Mouse (Mus musculus): Measurements from ENCODE around the gene Camsap3. TPM values are rescaled to one million over a fixed set of nuclear protein-coding genes. Genes with fewer than 3 reads are reported as not detected.

Camsap3 gene
- total and polyA plus RNA-seq, 3 experiments = not detected

DNA sequence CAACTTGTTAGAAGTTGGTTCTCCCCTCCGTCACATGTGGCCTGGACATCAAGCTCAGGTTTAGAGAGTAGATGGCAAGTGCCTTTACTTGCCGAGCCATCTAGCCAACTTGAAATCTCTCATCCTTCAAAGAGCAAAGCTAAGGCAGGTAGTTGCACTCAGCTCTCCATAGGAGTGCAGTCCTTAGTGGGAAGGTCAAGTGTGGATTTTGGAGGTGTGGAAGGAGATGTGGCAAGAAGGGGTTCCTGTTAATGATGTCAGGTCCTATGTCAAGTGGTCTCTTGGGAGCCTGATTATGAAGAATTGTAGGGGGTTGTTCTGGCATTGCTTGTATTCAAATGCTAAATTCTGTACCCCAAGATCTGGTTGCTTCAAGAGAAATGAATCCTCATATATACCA lies 7.4 kb downstream of the Camsap3 start:
- DNase-seq (ENCODE audit: low spot score) (no peak), ATAC-seq (ENCODE audit: extremely low read depth, insufficient number of reproducible peaks, low FRiP score, poor library complexity, severe bottlenecking) (no peak)
- TF ChIP-seq GATA2 (IDR thresholded peaks at IDR 0.05; ENCODE audit: borderline replicate concordance, low read depth, low read length) (no peak), TAL1 (conservative IDR thresholded peaks at IDR 0.05; ENCODE audit: low read depth, low read length) (no peak), GATA1 (IDR thresholded peaks at IDR 0.05; ENCODE audit: borderline replicate concordance, low read length) (no peak), POLR2AphosphoS5 (IDR thresholded peaks at IDR 0.05; ENCODE audit: insufficient replicate concordance, low read depth, low read length) (no peak), CTCF (IDR thresholded peaks at IDR 0.05; ENCODE audit: low read depth, low read length) (no peak)
- Histone ChIP-seq H3K9me3 (replicated peaks) (no peaks in the 10 kb centered on the region), H3K4me1 (ENCODE audit: insufficient read depth, low read depth, low read length) (peaks cover 19% of the 10 kb centered on the region), H3K27me3 (ENCODE audit: insufficient read depth, low read length) (peaks cover 21% of the 10 kb centered on the region), H3K36me3 (replicated peaks) (no peaks in the 10 kb centered on the region), H3K4me3 (ENCODE audit: low read depth, low read length) (no peak overlapping the region)

DNA sequence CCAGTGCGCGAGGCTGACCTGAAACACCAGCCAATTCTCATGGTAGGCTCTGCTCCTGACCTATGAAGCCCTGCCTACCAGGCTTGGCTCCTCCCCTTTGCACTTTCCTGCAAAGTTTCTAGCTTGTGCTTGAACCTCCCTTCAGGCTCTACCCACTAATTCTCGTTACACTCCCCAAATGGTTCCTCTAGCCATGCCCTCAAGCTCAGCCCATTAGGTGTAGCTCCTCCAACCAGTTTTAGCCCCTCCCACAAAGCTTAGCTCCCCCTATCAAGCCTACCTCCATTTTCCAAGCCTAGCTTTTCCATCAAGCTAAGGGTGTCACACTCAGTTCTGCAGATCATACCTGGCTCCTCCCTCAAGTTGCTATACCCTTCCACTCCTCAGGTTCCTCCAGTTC lies 11.0 kb downstream of the Camsap3 start:
- ATAC-seq (ENCODE audit: extremely low read depth, insufficient number of reproducible peaks, low FRiP score, poor library complexity, severe bottlenecking) (no peak), DNase-seq (ENCODE audit: low spot score) (no peak)
- no peaks in the 10 kb centered on the region for H3K9me3 ChIP-seq (replicated peaks)
- no peak for TF ChIP-seq GATA2 (IDR thresholded peaks at IDR 0.05; ENCODE audit: borderline replicate concordance, low read depth, low read length)
- no peak for TF ChIP-seq CTCF (IDR thresholded peaks at IDR 0.05; ENCODE audit: low read depth, low read length)
- TF ChIP-seq GATA1 (IDR thresholded peaks at IDR 0.05; ENCODE audit: borderline replicate concordance, low read length) = no peak
- TF ChIP-seq POLR2AphosphoS5 (IDR thresholded peaks at IDR 0.05; ENCODE audit: insufficient replicate concordance, low read depth, low read length) = no peak
- no peak for TF ChIP-seq TAL1 (conservative IDR thresholded peaks at IDR 0.05; ENCODE audit: low read depth, low read length)
- peaks cover 33% of the 10 kb centered on the region for H3K27me3 ChIP-seq (ENCODE audit: insufficient read depth, low read length)
- peaks cover 19% of the 10 kb centered on the region for H3K4me1 ChIP-seq (ENCODE audit: insufficient read depth, low read depth, low read length)
- no peak overlapping the region for H3K4me3 ChIP-seq (ENCODE audit: low read depth, low read length)
- no peaks in the 10 kb centered on the region for H3K36me3 ChIP-seq (replicated peaks)

DNA sequence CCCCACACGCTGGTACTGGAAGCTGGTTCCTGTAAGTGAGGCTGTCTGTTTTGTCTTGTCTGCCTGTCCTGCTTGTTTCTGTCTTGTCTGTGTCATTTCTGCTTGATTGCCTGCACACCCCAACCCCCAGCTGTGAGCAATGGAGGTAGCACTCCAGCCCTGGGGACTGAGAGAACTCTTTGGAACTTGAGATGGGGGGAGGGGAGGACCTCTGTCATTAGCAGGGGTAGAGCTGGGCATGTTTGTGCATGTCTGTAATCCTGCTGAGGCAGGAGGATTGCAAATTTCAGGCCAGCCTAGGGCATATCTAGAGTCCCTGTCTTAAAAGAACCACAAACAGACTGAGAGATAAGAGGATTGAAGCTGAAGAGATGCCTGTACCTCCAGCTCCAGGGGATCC lies 12.1 kb downstream of the Camsap3 start:
- DNase-seq (ENCODE audit: low spot score) = no peak
- peaks cover 19% of the 10 kb centered on the region for H3K4me1 ChIP-seq (ENCODE audit: insufficient read depth, low read depth, low read length)
- no peak for TF ChIP-seq CTCF (IDR thresholded peaks at IDR 0.05; ENCODE audit: low read depth, low read length)
- TF ChIP-seq TAL1 (conservative IDR thresholded peaks at IDR 0.05; ENCODE audit: low read depth, low read length) = no peak
- no peak for TF ChIP-seq GATA2 (IDR thresholded peaks at IDR 0.05; ENCODE audit: borderline replicate concordance, low read depth, low read length)
- no peak for TF ChIP-seq GATA1 (IDR thresholded peaks at IDR 0.05; ENCODE audit: borderline replicate concordance, low read length)
- TF ChIP-seq POLR2AphosphoS5 (IDR thresholded peaks at IDR 0.05; ENCODE audit: insufficient replicate concordance, low read depth, low read length) = no peak

DNA sequence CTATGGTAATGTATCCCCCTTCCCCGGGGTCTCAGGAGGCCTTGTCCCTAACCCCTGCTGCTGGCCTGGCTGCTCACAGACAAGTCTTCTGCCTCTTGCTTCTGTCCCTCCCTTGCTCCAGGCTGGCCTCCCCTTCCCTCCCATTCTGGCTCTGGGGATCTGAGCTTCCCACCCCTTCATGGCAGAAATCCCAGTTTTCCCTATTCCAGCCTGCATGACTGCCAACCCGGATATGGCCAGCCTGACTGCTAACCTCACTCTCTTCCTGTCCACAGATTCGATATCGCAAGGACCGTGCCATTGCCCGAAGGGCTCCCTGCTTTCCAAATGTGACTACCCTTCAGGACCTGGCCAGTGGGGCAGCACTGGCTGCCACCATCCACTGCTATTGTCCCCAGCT lies 13.3 kb downstream of the Camsap3 start:
- H3K27me3 ChIP-seq (ENCODE audit: insufficient read depth, low read length) = peaks cover 42% of the 10 kb centered on the region
- H3K4me3 ChIP-seq (ENCODE audit: low read depth, low read length) = no peak overlapping the region
- H3K9me3 ChIP-seq (replicated peaks) = no peaks in the 10 kb centered on the region
- TF ChIP-seq GATA1 (IDR thresholded peaks at IDR 0.05; ENCODE audit: borderline replicate concordance, low read length) (no peak), GATA2 (IDR thresholded peaks at IDR 0.05; ENCODE audit: borderline replicate concordance, low read depth, low read length) (no peak), CTCF (IDR thresholded peaks at IDR 0.05; ENCODE audit: low read depth, low read length) (no peak), POLR2AphosphoS5 (IDR thresholded peaks at IDR 0.05; ENCODE audit: insufficient replicate concordance, low read depth, low read length) (no peak), TAL1 (conservative IDR thresholded peaks at IDR 0.05; ENCODE audit: low read depth, low read length) (no peak)
- H3K4me1 ChIP-seq (ENCODE audit: insufficient read depth, low read depth, low read length) = peaks cover 19% of the 10 kb centered on the region
- no peak for DNase-seq (ENCODE audit: low spot score)
- no peaks in the 10 kb centered on the region for H3K36me3 ChIP-seq (replicated peaks)
- no peak for ATAC-seq (ENCODE audit: extremely low read depth, insufficient number of reproducible peaks, low FRiP score, poor library complexity, severe bottlenecking)

More for the DNA sequence above, 12.1 kb downstream of the Camsap3 start:
- Histone ChIP-seq H3K4me3 (ENCODE audit: low read depth, low read length) (no peak overlapping the region), H3K27me3 (ENCODE audit: insufficient read depth, low read length) (peaks cover 38% of the 10 kb centered on the region), H3K9me3 (replicated peaks) (no peaks in the 10 kb centered on the region), H3K36me3 (replicated peaks) (no peaks in the 10 kb centered on the region)
- ATAC-seq (ENCODE audit: extremely low read depth, insufficient number of reproducible peaks, low FRiP score, poor library complexity, severe bottlenecking) = no peak

DNA sequence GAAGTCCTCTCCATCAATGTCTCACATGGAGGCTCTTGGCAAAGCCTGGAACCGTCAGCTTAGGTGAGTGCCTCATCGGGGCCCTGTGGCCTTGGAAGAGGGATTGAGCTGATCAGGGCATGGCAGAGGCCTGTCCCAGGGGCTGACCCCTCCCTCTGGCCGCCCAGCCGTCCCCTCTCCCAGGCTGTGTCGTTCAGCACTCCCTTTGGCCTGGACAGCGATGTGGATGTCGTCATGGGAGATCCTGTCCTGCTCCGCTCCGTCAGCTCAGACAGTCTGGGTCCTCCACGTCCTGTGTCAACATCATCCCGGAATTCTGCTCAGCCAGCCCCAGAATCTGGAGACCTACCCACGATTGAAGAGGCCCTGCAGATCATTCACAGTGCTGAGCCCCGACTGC lies 16.3 kb downstream of the Camsap3 start:
- DNase-seq (ENCODE audit: low spot score) = no peak
- H3K36me3 ChIP-seq (replicated peaks) = peaks cover 15% of the 10 kb centered on the region
- no peaks in the 10 kb centered on the region for H3K9me3 ChIP-seq (replicated peaks)
- no peak for ATAC-seq (ENCODE audit: extremely low read depth, insufficient number of reproducible peaks, low FRiP score, poor library complexity, severe bottlenecking)
- peaks cover 25% of the 10 kb centered on the region for H3K4me1 ChIP-seq (ENCODE audit: insufficient read depth, low read depth, low read length)
- H3K27me3 ChIP-seq (ENCODE audit: insufficient read depth, low read length) = peaks cover 33% of the 10 kb centered on the region
- H3K4me3 ChIP-seq (ENCODE audit: low read depth, low read length) = no peak overlapping the region
- TF ChIP-seq GATA2 (IDR thresholded peaks at IDR 0.05; ENCODE audit: borderline replicate concordance, low read depth, low read length) (no peak), POLR2AphosphoS5 (IDR thresholded peaks at IDR 0.05; ENCODE audit: insufficient replicate concordance, low read depth, low read length) (no peak), CTCF (IDR thresholded peaks at IDR 0.05; ENCODE audit: low read depth, low read length) (no peak), TAL1 (conservative IDR thresholded peaks at IDR 0.05; ENCODE audit: low read depth, low read length) (no peak), GATA1 (IDR thresholded peaks at IDR 0.05; ENCODE audit: borderline replicate concordance, low read length) (no peak)

DNA sequence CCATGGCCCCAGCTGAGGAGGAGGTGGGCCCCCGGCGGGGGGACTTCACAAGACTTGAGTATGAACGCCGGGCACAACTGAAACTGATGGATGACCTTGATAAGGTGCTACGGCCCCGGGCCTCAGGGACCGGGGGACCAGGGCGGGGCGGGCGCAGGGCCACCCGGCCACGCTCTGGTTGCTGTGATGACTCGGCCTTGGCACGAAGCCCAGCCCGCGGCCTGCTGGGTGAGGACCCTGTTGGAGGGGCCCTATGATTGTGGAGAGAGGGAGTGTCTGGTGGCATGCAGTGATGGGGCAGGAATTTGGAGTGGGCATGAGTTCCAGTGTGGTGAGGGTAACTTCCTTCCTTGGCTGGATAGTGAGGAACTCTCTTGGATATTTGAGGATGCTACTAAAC lies 19.5 kb downstream of the Camsap3 start:
- Histone ChIP-seq H3K9me3 (replicated peaks) (no peaks in the 10 kb centered on the region), H3K4me1 (ENCODE audit: insufficient read depth, low read depth, low read length) (peaks cover 27% of the 10 kb centered on the region), H3K27me3 (ENCODE audit: insufficient read depth, low read length) (peaks cover 23% of the 10 kb centered on the region), H3K4me3 (ENCODE audit: low read depth, low read length) (peak overlapping the region; percentile 11; the same call in 1 of the 2 replicates), H3K36me3 (replicated peaks) (peaks cover 46% of the 10 kb centered on the region)
- ATAC-seq (ENCODE audit: extremely low read depth, insufficient number of reproducible peaks, low FRiP score, poor library complexity, severe bottlenecking) = 0 out of 2 replicates have a peak, but pooled peaks have one; percentile 24
- peak; percentile 60 for DNase-seq (ENCODE audit: low spot score)
- no peak for TF ChIP-seq CTCF (IDR thresholded peaks at IDR 0.05; ENCODE audit: low read depth, low read length)
- TF ChIP-seq GATA2 (IDR thresholded peaks at IDR 0.05; ENCODE audit: borderline replicate concordance, low read depth, low read length) = no peak
- no peak for TF ChIP-seq GATA1 (IDR thresholded peaks at IDR 0.05; ENCODE audit: borderline replicate concordance, low read length)
- TF ChIP-seq TAL1 (conservative IDR thresholded peaks at IDR 0.05; ENCODE audit: low read depth, low read length) = no peak
- TF ChIP-seq POLR2AphosphoS5 (IDR thresholded peaks at IDR 0.05; ENCODE audit: insufficient replicate concordance, low read depth, low read length) = no peak
